7 mouse cellular contexts compared by ENCODE assay signal in genomic region chr4:74242176-74242575, GRCm38 (mm10). TPM values are rescaled to one million over a fixed set of nuclear protein-coding genes. Genes with fewer than 3 reads are reported as not detected.
DNase-seq lines count a peak whose midpoint lies in the region; ATAC-seq and TF ChIP-seq lines count a peak whose summit lies in the region.

Gene Kdm4c (plus strand): TSS chr4:74242497.

- H3K27me3 ChIP-seq in intestine, embryonic 15.5 days (replicated peaks), result no peaks in the 10 kb centered on the region

- no peak within 1 kb of the TSS for H3K4me3 ChIP-seq in embryonic fibroblast, embryonic 13.5 days (ENCODE audit: insufficient read depth, low read length)
- no peak within 1 kb of the TSS for H3K4me3 ChIP-seq in intestine, embryonic 15.5 days (replicated peaks)
- H3K4me3 ChIP-seq in olfactory bulb, adult 2 months (ENCODE audit: insufficient read depth, low read depth, low read length), result no peak within 1 kb of the TSS

- no peaks in the 10 kb centered on the region for H3K36me3 ChIP-seq in intestine, embryonic 15.5 days

- no peak for ATAC-seq in intestine, embryonic 15.5 days

- no peaks in the 10 kb centered on the region for H3K9me3 ChIP-seq in intestine, embryonic 15.5 days

- no peak within 1 kb of the TSS for H3K9ac ChIP-seq in intestine, embryonic 15.5 days

- H3K4me1 ChIP-seq in embryonic fibroblast, embryonic 13.5 days (ENCODE audit: control insufficient read depth, insufficient read depth, low read length), result no peaks in the 10 kb centered on the region
- H3K4me1 ChIP-seq in intestine, embryonic 15.5 days (replicated peaks), result no peaks in the 10 kb centered on the region
- no peaks in the 10 kb centered on the region for H3K4me1 ChIP-seq in olfactory bulb, adult 2 months (ENCODE audit: control insufficient read depth, insufficient read depth, low read length)

- H3K27ac ChIP-seq in embryonic fibroblast, embryonic 13.5 days (ENCODE audit: insufficient read depth, low read length), result no peak within 1 kb of the TSS
- no peak within 1 kb of the TSS for H3K27ac ChIP-seq in intestine, embryonic 15.5 days
- no peak within 1 kb of the TSS for H3K27ac ChIP-seq in olfactory bulb, adult 2 months (ENCODE audit: insufficient read depth, low read depth, low read length)

- no peak for TF ChIP-seq POLR2A in embryonic fibroblast, embryonic 13.5 days (IDR thresholded peaks at IDR 0.05; ENCODE audit: low read depth, low read length)
- no peak for TF ChIP-seq POLR2A in olfactory bulb, adult 2 months (IDR thresholded peaks at IDR 0.05; ENCODE audit: insufficient read depth, low read depth, low read length)

- WGBS in intestine, embryonic 15.5 days, result 86% methylated on average over 1 of the region's 1 CpGs
- WGBS in olfactory bulb, adult 2 months, result 74% methylated on average over 1 of the region's 1 CpGs

- peak; percentile 84 for DNase-seq in retina, adult 2 months (ENCODE audit: low read depth, low spot score)
- DNase-seq in retina, embryonic 14.5 days (ENCODE audit: low spot score), result no peak
- DNase-seq in embryo, embryonic 11 days, result no peak
- no peak for DNase-seq in cerebellum, postnatal 4 days (ENCODE audit: low spot score in 2 of 2)

- TF ChIP-seq CTCF in embryonic fibroblast, embryonic 13.5 days (IDR thresholded peaks at IDR 0.05; ENCODE audit: borderline replicate concordance, insufficient read depth, low read length), result no peak
- TF ChIP-seq CTCF in olfactory bulb, adult 2 months (IDR thresholded peaks at IDR 0.05; ENCODE audit: insufficient read depth, low read depth, low read length), result no peak

- no peak within 1 kb of the TSS for H3K4me2 ChIP-seq in intestine, embryonic 15.5 days (replicated peaks)

RNA-seq across cellular contexts. Expression of gene Kdm4c, which starts in this region (rescaled TPM):
- polyA plus RNA-seq in embryonic fibroblast, embryonic 13.5 days (2011; ENCODE audit: insufficient read length, low read depth, missing spikeins), result 24.3 and 25.3 TPM in 2 replicates
- polyA plus RNA-seq in intestine, embryonic 15.5 days (2015; fragmentation: Nextera tagmentation; extraction: Ambion mirVana), result 10.9 and 11.5 TPM in 2 replicates
- polyA plus RNA-seq in olfactory bulb, adult 2 months (2012; ENCODE audit: insufficient read depth, insufficient read length, low replicate concordance, missing spikeins), result not detected in 2 replicates
